Mouse (Mus musculus) yolk sac, embryonic 10.5 days (tissue): ENCODE measurements around the gene Nlrc4.
"Not testable (repeated sequence)": the region's sequence is repeated elsewhere in the genome, so short reads cannot be mapped to it uniquely, and the experiment has no call there.

Experiments
- DNase-seq: peaks from one replicate; pipeline ENCODE4 v3.0.0-alpha.2; 2017; ENCODE audit warnings: low spot score

Nlrc4 gene

GRCm38 (mm10) chr17:74458711-74459408 is at the start of gene Nlrc4:
Nlrc4 (minus strand) TSS chr17:74459142.
- peak; percentile 33 for DNase-seq

- no peak for DNase-seq
Observed at GRCm38 (mm10) chr17:74508600-74508999, 49.7 kb upstream of the Nlrc4 start.

DNA sequence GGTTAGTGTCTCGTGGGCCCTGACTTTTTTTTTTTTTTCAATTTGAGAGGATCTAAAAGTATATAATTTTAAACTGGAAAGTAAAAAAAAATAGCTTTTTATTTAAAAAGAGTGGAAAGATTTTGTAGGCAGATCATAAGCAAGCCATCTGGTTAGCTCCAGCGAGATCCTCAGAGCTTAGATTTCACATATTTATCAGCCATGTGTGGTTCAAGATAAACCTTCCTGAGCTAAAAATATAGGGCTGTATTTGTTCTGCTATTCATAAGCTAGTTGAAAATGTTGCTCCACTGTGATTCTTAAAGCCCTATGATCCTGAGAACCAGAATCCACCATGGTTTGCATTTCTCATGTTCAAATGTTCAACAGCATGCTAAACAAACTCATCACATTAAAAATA is 49.0 kb upstream of the Nlrc4 start:
- DNase-seq: no peak

GRCm38 (mm10) chr17:74501085-74501484 is 42.1 kb upstream of the Nlrc4 start:
- no peak for DNase-seq

GRCm38 (mm10) chr17:74500204-74500603 is 41.3 kb upstream of the Nlrc4 start:
- no peak for DNase-seq

DNA sequence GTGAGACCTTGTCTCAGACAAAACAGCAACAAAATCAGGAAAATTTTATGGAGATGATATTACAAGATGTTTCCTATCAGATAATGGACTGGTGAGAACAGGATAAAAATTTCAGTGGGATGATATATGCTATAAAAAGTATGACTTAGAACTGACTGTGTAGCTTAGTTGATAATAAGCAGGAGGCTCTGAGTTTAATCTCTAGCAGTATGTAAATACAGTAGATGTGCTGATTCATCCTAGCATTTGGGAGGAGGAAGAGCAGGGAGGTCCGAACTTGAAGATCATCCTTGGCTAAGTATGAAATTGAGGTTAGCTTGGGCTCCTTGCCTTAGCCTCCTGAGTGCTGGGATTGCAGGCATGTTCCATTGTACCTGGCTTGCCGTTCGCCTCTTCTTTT is 32.6 kb upstream of the Nlrc4 start:
- DNase-seq: no peak

DNA sequence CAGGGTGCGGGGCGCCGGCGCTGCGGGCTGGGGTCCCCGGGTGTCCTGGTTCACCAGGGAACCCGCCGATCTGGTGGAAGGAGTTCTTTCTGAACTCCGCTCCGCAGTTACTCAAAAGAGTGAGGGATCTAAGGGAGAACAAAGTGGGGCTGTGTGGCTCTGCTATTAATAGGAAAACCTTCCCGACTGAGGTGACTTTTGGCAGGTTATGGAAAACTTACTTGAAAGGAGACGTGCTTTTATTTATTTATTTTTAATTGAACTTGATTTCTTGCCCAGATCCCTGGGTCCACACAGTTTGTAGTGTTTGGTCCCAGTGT is 30.9 kb upstream of the Nlrc4 start:
- no peak for DNase-seq

DNA sequence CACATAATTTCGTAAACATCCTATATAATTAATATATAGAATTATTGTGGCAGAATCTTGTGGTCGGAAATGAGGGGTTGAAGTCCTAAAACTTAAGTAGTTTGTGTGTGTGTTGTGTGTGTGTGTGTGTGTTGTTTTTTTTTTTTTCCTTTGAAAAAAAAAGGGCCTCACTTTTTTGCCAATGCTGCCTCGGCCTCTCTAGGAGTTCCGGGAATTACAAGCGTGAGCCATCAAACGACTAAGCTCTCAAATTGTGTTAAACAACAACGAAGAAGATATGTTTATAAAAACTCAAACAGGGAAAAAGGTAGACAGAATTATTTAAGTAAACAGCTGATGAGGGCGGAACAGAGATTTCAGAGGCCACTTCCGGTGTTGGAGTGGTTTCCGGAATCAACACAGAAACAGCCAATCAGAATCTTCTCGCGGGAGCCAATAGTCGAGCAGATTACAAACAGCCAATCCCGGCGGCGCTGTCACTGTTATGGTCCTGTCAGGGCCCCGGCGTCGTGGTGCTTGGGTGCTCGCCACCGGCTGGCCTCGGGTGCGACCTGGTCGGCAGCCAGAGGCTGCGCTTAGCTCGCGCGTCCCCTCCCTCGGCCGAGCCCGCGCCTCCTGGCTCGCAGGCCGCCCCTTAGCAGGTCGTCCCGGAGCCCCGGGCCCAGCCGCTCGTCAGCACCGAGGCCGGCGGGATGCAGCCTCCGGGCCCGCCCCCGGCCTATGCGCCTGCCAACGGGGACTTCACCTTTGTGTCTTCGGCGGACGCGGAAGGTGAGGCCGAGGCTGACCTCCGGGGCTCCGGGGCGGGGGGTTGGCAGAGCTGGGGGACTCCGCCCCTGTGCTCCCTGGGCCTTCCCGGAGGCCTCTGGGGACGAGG is 30.3 kb upstream of the Nlrc4 start, which contains the start of gene Yipf4:
Yipf4 (plus strand) TSS at position 470 of the 877 bp plus-strand sequence.
- DNase-seq: peak; percentile 95

GRCm38 (mm10) chr17:74480361-74481069 is 21.6 kb upstream of the Nlrc4 start:
- no peak for DNase-seq

GRCm38 (mm10) chr17:74470133-74470532 is 11.2 kb upstream of the Nlrc4 start:
- not testable (repeated sequence) for DNase-seq

GRCm38 (mm10) chr17:74467981-74468380 is 9.0 kb upstream of the Nlrc4 start:
- DNase-seq: not testable (repeated sequence)

- no peak for DNase-seq
Observed at GRCm38 (mm10) chr17:74463510-74463909, 4.6 kb upstream of the Nlrc4 start.

DNA sequence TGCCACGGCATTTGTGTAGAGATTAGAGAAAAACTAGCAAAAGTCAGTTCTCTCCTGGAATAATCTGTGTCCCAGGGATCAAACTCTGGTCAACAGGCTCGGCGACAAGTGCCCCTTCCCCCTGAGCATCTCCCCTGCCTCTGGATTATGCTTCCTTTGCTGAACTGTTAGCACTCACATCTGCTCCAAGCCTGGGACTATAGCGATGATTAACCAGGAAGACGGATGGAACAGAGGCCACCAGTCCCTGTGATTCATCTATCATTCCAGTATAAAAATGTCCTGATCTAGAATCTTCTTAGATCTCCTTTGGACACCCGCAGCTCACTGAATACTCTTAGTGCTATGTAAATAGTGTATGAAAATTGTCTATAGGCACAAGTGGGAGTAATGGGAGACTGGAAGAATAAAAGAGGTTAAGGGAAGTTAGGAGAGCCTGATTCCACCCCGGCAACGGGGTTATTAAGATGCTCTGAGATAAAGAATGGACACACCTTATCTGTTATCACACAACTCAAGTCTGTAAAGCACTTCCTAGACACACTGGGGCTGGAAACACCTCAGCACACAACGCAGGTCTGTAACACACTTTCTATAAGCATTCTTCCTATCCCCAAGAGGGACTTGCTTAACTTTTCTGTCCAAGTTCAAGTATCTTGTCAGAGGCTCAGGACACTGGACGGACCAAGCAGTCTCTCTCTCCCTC is 817 bp downstream of the Nlrc4 start:
- peak; percentile 38 for DNase-seq

DNA sequence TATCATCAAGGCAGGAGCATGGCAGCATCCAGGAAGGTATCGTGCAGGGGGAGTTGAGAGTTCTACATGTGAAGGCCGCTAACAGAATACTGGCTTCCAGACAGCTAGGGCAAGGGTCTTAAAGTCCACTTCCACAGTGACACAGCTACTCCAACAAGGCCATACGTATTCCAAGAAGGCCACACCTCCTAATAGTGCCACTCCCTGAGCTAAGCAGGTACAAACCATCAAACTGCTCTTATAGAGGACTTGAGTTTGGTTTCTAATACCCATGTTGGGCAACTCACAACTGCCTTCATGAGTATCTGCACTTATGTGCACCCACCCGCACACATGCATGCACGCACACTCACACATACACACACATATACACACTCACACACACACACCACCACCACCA is 2.1 kb downstream of the Nlrc4 start:
- DNase-seq: no peak

DNA sequence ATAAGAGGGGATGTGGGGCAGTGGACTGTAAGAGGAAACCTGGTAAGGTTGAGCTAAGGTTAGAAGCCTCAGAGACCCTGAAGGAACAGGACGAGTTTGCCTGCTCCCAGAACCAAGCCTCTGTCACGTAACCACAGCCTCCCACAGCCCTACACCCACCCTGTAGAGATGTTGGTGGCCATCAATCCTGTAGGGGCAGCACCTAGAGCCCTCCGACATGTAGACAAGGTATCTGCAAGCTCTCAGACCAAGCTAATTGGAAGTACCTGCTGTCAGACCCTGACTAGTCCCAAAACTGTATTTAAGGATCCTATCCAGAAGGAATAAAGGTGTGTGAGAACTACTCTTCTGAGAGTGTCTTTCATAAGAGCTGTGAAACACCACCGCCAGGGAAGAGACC is 3.5 kb downstream of the Nlrc4 start:
- DNase-seq: no peak

DNA sequence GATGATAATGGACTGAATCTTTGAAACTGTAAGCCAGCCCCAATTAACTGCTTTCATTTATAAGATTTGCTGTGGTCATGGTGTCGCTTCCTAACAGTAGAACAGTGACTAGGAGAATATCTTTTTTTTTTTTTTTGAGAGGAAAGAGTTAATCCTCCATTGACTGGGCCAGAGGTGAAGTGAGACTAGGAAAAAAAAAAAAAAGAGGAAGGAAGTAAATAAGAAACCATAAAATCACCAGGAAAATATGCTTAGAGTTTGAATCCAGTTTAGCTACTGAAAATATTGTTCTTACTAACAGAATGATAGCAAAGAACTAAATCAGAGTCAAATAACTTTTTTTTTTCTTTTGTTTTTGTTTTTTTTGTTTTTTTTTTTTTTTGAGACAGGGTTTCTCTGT is 4.3 kb downstream of the Nlrc4 start:
- no peak for DNase-seq

DNA sequence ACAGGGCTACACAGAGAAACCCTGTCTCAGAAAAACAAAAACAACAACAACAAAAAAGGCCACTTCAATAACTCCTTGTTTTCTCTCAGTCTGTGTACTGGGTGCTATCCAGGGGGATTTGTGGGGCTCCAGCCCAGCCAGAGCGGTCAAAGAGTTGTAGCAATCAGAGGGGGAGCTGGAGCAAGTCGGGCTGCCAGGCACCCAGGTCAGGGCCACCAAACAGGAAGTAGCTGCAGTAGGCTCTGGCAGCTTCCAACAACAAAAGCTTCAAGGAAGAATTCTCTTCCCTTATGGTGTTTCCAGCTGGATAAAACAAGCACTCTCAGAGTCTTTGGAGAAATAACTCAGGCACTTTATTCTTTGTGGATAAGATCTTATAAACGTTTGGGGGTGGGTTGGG is 5.0 kb downstream of the Nlrc4 start:
- DNase-seq: no peak

DNA sequence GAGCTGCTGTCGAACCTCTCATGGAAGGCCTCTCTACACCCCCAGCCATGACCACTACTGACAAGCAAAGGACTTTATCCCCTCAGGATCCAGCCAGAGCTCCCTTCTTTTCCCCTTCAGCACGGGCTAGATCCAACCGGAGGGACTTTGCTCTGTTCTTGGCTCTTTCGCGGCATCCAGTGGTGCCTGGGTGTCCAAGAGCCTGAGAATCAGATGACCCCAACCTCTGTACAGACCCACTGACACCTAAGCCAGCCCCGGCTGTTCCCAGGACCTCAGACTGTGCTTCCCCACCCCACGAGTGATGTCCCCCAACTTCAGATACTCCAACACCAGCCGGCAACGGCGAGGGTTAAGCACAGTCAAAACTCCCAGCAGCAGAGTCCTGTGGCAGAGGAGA is 9.2 kb downstream of the Nlrc4 start:
- no peak for DNase-seq

GRCm38 (mm10) chr17:74440486-74440885 is 18.5 kb downstream of the Nlrc4 start:
- DNase-seq: no peak

- no peak for DNase-seq
Observed at GRCm38 (mm10) chr17:74437762-74438161, 21.2 kb downstream of the Nlrc4 start.

DNA sequence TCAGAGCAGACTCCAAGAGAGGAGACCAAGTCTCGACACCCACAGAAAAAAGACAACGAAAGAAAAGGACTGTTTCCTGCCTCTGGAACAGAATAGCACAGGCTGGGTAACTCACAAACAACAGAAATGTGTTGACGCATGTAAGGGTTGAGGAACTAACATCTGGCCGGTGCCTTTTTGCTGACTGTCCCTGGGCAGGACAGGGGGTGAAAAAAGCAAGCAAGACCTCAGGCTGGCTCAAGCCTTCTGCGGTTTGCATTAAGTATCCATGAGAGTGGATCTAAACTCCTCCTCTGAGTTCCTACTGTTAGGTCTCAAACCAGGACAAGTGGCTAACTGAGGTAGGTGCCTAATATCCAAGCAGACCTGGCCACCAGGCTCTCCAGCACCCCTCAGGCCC is 26.3 kb downstream of the Nlrc4 start:
- DNase-seq: no peak

GRCm38 (mm10) chr17:74431481-74431880 is 27.5 kb downstream of the Nlrc4 start:
- no peak for DNase-seq
